Mouse (Mus musculus): ENCODE data around the gene Espnl.

DNA sequence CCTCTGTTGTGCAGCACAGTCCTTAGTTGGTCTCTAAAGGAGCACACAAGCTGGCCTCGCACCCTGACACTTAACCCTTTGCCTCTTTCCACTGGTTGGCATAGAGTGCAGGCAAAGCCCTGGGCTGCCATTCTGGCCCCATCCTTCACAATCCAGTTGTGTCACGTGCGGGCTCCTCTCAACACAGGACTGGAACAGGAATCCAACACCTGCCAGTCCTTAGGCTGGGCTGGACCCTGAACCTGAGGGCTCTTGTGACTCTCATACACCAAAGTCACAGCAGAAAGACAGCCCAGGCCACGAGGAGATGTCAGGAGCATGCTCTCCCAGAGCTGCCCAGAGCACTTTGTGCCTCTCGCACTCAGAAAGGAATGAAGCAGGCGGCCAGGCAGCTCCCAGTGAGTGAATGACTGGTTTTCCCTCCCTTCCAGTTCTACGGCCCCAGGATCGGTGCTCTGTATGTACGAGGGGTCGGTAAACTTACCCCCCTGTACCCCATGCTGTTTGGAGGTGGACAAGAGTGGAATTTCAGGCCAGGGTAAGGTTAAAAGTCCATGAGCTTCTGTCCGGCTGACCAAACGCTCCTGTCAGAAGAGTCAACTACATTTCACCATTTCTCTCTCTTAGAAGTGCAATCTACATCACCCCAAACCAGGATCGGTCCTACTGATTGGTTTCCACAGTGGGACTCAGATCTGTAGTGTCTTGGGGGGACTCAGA, 12.3 kb upstream of the Espnl start:
- TF ChIP-seq CHD2 (IDR thresholded peaks at IDR 0.05; ENCODE audit: low read depth, low read length) (no peak), ZNF384 (IDR thresholded peaks at IDR 0.05; ENCODE audit: low read depth, low read length) (no peak)

Data from ES-E14 (cell line).